Comparison of ENCODE assay signal across 22 mouse cellular contexts in the genomic region with DNA sequence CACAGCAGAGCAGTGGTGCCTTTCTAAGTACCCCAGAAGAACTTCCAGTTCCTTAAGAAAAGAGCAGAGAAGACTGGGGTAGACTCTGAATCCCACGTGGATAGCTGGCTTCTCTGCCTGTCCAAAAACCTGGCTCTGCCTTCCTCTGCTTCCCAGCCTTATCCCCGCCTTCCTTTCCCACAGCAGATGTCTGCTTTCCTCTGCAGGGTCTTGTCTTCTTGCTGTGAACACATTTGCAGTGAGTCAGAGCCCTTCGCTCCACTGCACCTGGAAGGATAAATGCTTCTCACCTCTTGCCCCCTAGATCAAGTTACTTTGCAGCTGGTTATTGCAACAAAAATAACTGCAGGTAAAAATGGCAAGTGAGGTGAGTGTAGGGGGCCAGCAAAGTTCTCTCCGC.
DNase-seq lines count a peak whose midpoint lies in the region; ATAC-seq and TF ChIP-seq lines count a peak whose summit lies in the region.
"Had no signal": no experiment of that assay in that cellular context is flagged by ENCODE, and none has a peak within 500 bp of the region (broad histone marks: within the 10 kb centered on the region; RNA-seq: fewer than 3 reads in every experiment).

No protein-coding gene starts in this region.

- H3K9ac ChIP-seq in liver, postnatal 0 days (replicated peaks): no peak overlapping the region
- H3K9ac ChIP-seq: embryonic facial prominence, embryonic 12.5 days; forebrain, embryonic 15.5 days; hindbrain, embryonic 12.5 days had no signal

- H3K27ac ChIP-seq in layer of hippocampus, adult 2 months: 0 out of 2 replicates have a peak overlapping the region, but pooled peaks have one; percentile 7
- no peak overlapping the region for H3K27ac ChIP-seq in liver, postnatal 0 days (ENCODE audit: low read depth)
- H3K27ac ChIP-seq: embryonic facial prominence, embryonic 12.5 days; forebrain, embryonic 15.5 days; heart, embryonic 10.5 days; hindbrain, embryonic 12.5 days had no signal

- peak; percentile 64 for ATAC-seq in frontal cortex, adult (ENCODE audit: low TSS enrichment)
- no peak for ATAC-seq in liver, postnatal 0 days
- ATAC-seq: activated CD4-positive, CD25-positive, alpha-beta regulatory T cell, adult 4 months; forebrain, embryonic 15.5 days; hindbrain, embryonic 16.5 days had no signal

- H3K4me2 ChIP-seq in liver, postnatal 0 days (ENCODE audit: low read depth, low read length): no peak overlapping the region
- H3K4me2 ChIP-seq: embryonic facial prominence, embryonic 12.5 days; forebrain, embryonic 15.5 days; hindbrain, embryonic 12.5 days had no signal

- no peak overlapping the region for H3K4me3 ChIP-seq in layer of hippocampus, adult 2 months
- H3K4me3 ChIP-seq in liver, postnatal 0 days (ENCODE audit: low read depth, low read length): no peak overlapping the region
- H3K4me3 ChIP-seq: embryonic facial prominence, embryonic 12.5 days; forebrain, embryonic 15.5 days; heart, embryonic 10.5 days; hindbrain, embryonic 12.5 days had no signal

- H3K9me3 ChIP-seq in liver, postnatal 0 days (ENCODE audit: low read length): no peaks in the 10 kb centered on the region
- H3K9me3 ChIP-seq: embryonic facial prominence, embryonic 12.5 days; forebrain, embryonic 15.5 days; heart, embryonic 10.5 days; hindbrain, embryonic 12.5 days had no signal

- TF ChIP-seq EP300 in liver, postnatal 0 days (IDR thresholded peaks at IDR 0.05; ENCODE audit: low read depth): no peak

- 55% methylated on average over 4 of the region's 4 CpGs for WGBS in liver, postnatal 0 days (ENCODE audit: insufficient replicate concordance)

- DNase-seq in frontal cortex, postnatal 25 days (ENCODE audit: low spot score in 2 of 2): no peak
- no peak for DNase-seq in layer of hippocampus, adult 2 months (ENCODE audit: low spot score in 2 of 2)
- DNase-seq in layer of hippocampus, adult 9-11 months: no peak
- DNase-seq in brain, adult 2 months (ENCODE audit: low read depth, low spot score): peak; percentile 69
- DNase-seq in liver, postnatal 0 days: no peak
- DNase-seq in spleen, postnatal 10 days (ENCODE audit: low spot score in 2 of 2): no peak
- DNase-seq: adrenal gland, postnatal 14 days; cerebellum, adult 18-20 months; cerebellum, adult 9-11 months; cerebellum, postnatal 36 days; embryo, embryonic 11 days; gastrocnemius, postnatal 10 days; heart, adult 18-20 months; heart, postnatal 10 days; heart, postnatal 4 days had no signal

- no peaks in the 10 kb centered on the region for H3K36me3 ChIP-seq in liver, postnatal 0 days (replicated peaks; ENCODE audit: insufficient read depth, low read length)
- H3K36me3 ChIP-seq: embryonic facial prominence, embryonic 12.5 days; forebrain, embryonic 15.5 days; heart, embryonic 10.5 days; hindbrain, embryonic 12.5 days had no signal

- no peak for TF ChIP-seq CTCF in layer of hippocampus, adult 2 months (conservative IDR thresholded peaks at IDR 0.05)
- TF ChIP-seq CTCF in liver, postnatal 0 days (IDR thresholded peaks at IDR 0.05; ENCODE audit: low read depth): no peak

- H3K4me1 ChIP-seq in liver, postnatal 0 days (ENCODE audit: insufficient read depth): no peaks in the 10 kb centered on the region

- H3K27me3 ChIP-seq in liver, postnatal 0 days (ENCODE audit: insufficient read depth, low read length): no peaks in the 10 kb centered on the region
- H3K27me3 ChIP-seq: embryonic facial prominence, embryonic 12.5 days; forebrain, embryonic 15.5 days; hindbrain, embryonic 12.5 days had no signal
